8 mouse cellular contexts compared by ENCODE assay signal in the genomic region with DNA sequence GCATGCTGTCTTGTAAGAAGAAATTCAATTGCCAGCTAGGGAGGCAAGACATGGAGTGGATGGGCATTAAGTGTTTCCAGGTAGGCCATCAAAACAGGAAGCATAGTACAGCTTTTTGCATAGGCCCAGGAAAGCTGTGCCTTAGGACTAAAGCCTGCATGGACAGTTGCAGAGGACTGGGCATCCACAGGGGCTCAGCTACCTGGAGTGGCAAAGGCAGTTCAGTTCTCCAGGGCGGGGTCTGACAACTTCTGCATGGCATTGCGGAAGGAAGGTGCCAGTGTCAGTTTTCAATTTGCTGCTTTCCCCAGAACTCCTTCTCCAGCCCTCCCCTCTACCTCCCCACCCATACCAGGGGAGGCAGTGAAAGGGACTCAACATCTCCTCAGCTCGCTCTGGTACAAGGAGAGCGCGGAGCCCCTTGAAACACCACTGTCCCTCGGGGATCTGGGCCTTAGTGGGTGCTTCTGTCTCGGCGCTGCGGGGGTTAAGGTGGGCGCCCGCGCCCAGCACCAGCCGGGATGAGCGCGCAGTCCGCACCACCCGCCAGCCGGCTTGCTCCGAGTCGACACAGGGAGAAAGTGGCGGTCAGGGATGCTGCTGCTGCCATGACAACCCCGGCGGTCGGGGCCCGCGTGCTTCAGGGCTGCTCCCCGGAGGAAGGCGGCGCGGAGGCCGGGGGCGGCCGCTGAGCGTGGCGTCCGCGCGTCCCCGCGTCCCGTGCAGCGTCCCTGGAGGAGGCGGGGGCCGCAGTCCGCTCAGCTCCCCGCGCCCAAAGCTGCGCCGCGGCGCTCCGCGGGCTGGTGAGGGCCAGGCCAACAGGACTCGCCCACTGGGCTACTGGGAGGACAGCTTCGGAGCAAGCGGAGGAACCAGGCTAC.
DNase-seq lines count a peak whose midpoint lies in the region; ATAC-seq and TF ChIP-seq lines count a peak whose summit lies in the region.

No protein-coding gene starts in this region.

- peak overlapping the region; percentile 70 for H3K27ac ChIP-seq in cortical plate, adult 2 months (ENCODE audit: insufficient read depth, low read length)
- H3K27ac ChIP-seq in midbrain, embryonic 14.5 days (replicated peaks; ENCODE audit: low read depth, low read length), result 0 out of 2 replicates have a peak overlapping the region, but pooled peaks have one; percentile 26

- no peak for TF ChIP-seq CTCF in cortical plate, adult 2 months (IDR thresholded peaks at IDR 0.05; ENCODE audit: extremely low read depth, insufficient read depth, low read length)

- H3K27me3 ChIP-seq in midbrain, embryonic 14.5 days (ENCODE audit: control insufficient read depth, insufficient read depth, low read length), result no peaks in the 10 kb centered on the region

- peak overlapping the region; percentile 53 for H3K4me3 ChIP-seq in cortical plate, adult 2 months (ENCODE audit: insufficient read depth, low read length)
- peak overlapping the region; percentile 54 for H3K4me3 ChIP-seq in midbrain, embryonic 14.5 days (replicated peaks; ENCODE audit: low read depth, low read length)

- H3K9ac ChIP-seq in midbrain, embryonic 14.5 days (replicated peaks; ENCODE audit: low read length), result peak overlapping the region; percentile 62

- no peaks in the 10 kb centered on the region for H3K9me3 ChIP-seq in midbrain, embryonic 14.5 days (ENCODE audit: control insufficient read depth, low read length)

- peak; percentile 11; the same call in 1 of the 2 replicates for TF ChIP-seq POLR2A in cortical plate, adult 2 months (IDR thresholded peaks at IDR 0.05; ENCODE audit: extremely low read depth, insufficient read depth, low read length)

- DNase-seq in ovary, postnatal 36 days (ENCODE audit: low spot score), result peak; percentile 33
- no peak for DNase-seq in ovary, adult 18-20 months (ENCODE audit: low spot score)
- peak; percentile 18 to 23 for DNase-seq in gastrocnemius, postnatal 4 days (ENCODE audit: low spot score in 2 of 2)
- DNase-seq in layer of hippocampus, postnatal 36 days, result peak; percentile 57 to 64
- DNase-seq in midbrain, embryonic 14.5 days, result peak; percentile 80
- peak; percentile 19 for DNase-seq in testis, postnatal 14 days (ENCODE audit: low spot score)
- DNase-seq in adipocyte (ENCODE audit: low spot score), result no peak

- peak overlapping the region; percentile 98 for H3K4me2 ChIP-seq in midbrain, embryonic 14.5 days (ENCODE audit: low read length)

- WGBS in midbrain, embryonic 14.5 days, result 1% methylated on average over 56 of the region's 56 CpGs

- H3K36me3 ChIP-seq in midbrain, embryonic 14.5 days (ENCODE audit: control insufficient read depth, insufficient read depth, low read length), result no peaks in the 10 kb centered on the region

- H3K4me1 ChIP-seq in cortical plate, adult 2 months (ENCODE audit: control insufficient read depth, insufficient read depth, low read length), result no peaks in the 10 kb centered on the region
- peaks cover 22% of the 10 kb centered on the region for H3K4me1 ChIP-seq in midbrain, embryonic 14.5 days (ENCODE audit: control insufficient read depth, insufficient read depth, low read length)

- ATAC-seq in midbrain, embryonic 14.5 days (ENCODE audit: low FRiP score, low TSS enrichment), result peak; percentile 78

Comparison
In these comparisons a context has a peak if more than half of its experiments do, and no peak if none do; other contexts are left out.
1. DNase-seq: peak in ovary, postnatal 36 days (single experiment), gastrocnemius, postnatal 4 days (2 of 2), layer of hippocampus, postnatal 36 days (2 of 2), midbrain, embryonic 14.5 days (single experiment) and testis, postnatal 14 days (single experiment); none in ovary, adult 18-20 months (single experiment) and adipocyte (single experiment).